Mouse (Mus musculus): ENCODE results near the gene Fndc3b. TPM values are rescaled to one million over a fixed set of nuclear protein-coding genes. Genes with fewer than 3 reads are reported as not detected.

Fndc3b gene
- total and polyA plus RNA-seq, 2 experiments from 2014 or later: 16.4 to 57.1 TPM

- H3K4me3 ChIP-seq (ENCODE audit: low read depth, low read length): no peak overlapping the region
- H3K4me2 ChIP-seq (ENCODE audit: low read depth, low read length): no peak overlapping the region
- H3K4me1 ChIP-seq (ENCODE audit: control insufficient read depth, insufficient read depth): peaks cover 40% of the 10 kb centered on the region
- ATAC-seq (ENCODE audit: insufficient read depth, low read depth) (peak; percentile 28; the same call in 1 of the 2 replicates), DNase-seq (ENCODE audit: low spot score) (no peak)
- H3K9me3 ChIP-seq (replicated peaks; ENCODE audit: control insufficient read depth, low read length): no peaks in the 10 kb centered on the region
- H3K36me3 ChIP-seq (replicated peaks; ENCODE audit: control insufficient read depth, insufficient read depth, low read length): peaks cover 54% of the 10 kb centered on the region
- 37% methylated on average over 8 of the region's 8 CpGs for WGBS
- H3K9ac ChIP-seq (replicated peaks; ENCODE audit: low read depth, low read length): no peak overlapping the region
- H3K27me3 ChIP-seq (ENCODE audit: control insufficient read depth, insufficient read depth, low read length): no peaks in the 10 kb centered on the region
- H3K27ac ChIP-seq (ENCODE audit: low read depth): peak overlapping the region; percentile 75
- no peak for TF ChIP-seq CTCF (IDR thresholded peaks at IDR 0.05; ENCODE audit: low read depth)
Measured at GRCm38 (mm10) chr3:27491367-27491766, 219.7 kb downstream of the Fndc3b start.

GRCm38 (mm10) chr3:27490891-27491290, 220.2 kb downstream of the Fndc3b start:
- Histone ChIP-seq H3K9me3 (replicated peaks; ENCODE audit: control insufficient read depth, low read length) (no peaks in the 10 kb centered on the region), H3K4me3 (ENCODE audit: low read depth, low read length) (no peak overlapping the region), H3K36me3 (replicated peaks; ENCODE audit: control insufficient read depth, insufficient read depth, low read length) (peaks cover 56% of the 10 kb centered on the region), H3K4me2 (ENCODE audit: low read depth, low read length) (no peak overlapping the region), H3K9ac (replicated peaks; ENCODE audit: low read depth, low read length) (no peak overlapping the region), H3K27me3 (ENCODE audit: control insufficient read depth, insufficient read depth, low read length) (no peaks in the 10 kb centered on the region), H3K27ac (ENCODE audit: low read depth) (peak overlapping the region; percentile 75), H3K4me1 (ENCODE audit: control insufficient read depth, insufficient read depth) (peaks cover 40% of the 10 kb centered on the region)
- no peak for DNase-seq (ENCODE audit: low spot score)
- TF ChIP-seq EP300 (IDR thresholded peaks at IDR 0.05; ENCODE audit: low read depth) (no peak), CTCF (IDR thresholded peaks at IDR 0.05; ENCODE audit: low read depth) (no peak)
- ATAC-seq (ENCODE audit: insufficient read depth, low read depth): 0 out of 2 replicates have a peak, but pooled peaks have one; percentile 11
- WGBS: 43% methylated on average over 9 of the region's 9 CpGs

DNA sequence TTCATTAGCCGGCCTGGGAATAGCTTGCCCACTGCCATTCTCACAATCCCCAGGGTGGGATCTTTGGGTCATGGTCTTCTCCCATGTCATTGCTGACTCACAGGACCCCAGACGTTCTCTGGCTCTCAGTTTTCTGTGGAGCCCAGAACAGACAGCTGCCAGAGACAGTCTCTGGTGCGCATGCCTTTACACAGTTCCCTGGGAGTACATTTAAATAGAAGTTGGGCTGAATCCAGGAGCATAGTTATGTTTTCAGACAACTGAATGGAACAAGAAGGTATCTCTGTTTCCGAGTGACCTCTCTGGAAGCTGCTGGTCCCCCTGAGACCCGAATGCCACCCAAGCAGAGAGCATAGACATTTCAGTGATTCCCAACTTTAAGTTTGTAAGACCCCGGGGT, 221.6 kb downstream of the Fndc3b start:
- H3K36me3 ChIP-seq (replicated peaks; ENCODE audit: control insufficient read depth, insufficient read depth, low read length): peaks cover 61% of the 10 kb centered on the region

DNA sequence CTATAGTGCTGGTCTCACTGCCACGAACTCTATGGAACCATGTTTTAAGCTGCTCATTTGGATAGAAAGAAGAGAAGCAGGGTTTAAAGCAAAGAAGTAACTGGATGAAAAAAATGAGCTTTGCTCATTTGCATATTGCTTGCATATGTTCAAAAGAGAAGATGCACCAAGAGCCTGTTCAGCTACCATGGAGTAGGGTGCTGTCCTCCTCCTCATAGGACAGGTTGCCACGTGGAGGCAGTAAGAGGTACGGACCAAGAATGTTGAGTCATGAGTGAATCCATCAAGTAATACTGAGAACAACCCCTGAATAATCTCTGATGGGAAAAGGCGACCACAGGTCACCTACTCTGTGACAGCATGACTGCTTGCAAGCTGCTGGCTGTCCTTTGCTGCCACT, 226.0 kb downstream of the Fndc3b start:
- Histone ChIP-seq H3K27me3 (ENCODE audit: control insufficient read depth, insufficient read depth, low read length) (no peaks in the 10 kb centered on the region), H3K4me2 (ENCODE audit: low read depth, low read length) (no peak overlapping the region), H3K27ac (ENCODE audit: low read depth) (no peak overlapping the region), H3K4me1 (ENCODE audit: control insufficient read depth, insufficient read depth) (peaks cover 25% of the 10 kb centered on the region), H3K9ac (replicated peaks; ENCODE audit: low read depth, low read length) (no peak overlapping the region), H3K9me3 (replicated peaks; ENCODE audit: control insufficient read depth, low read length) (no peaks in the 10 kb centered on the region), H3K36me3 (replicated peaks; ENCODE audit: control insufficient read depth, insufficient read depth, low read length) (peaks cover 40% of the 10 kb centered on the region), H3K4me3 (ENCODE audit: low read depth, low read length) (no peak overlapping the region)
- TF ChIP-seq CTCF (IDR thresholded peaks at IDR 0.05; ENCODE audit: low read depth) (no peak), EP300 (IDR thresholded peaks at IDR 0.05; ENCODE audit: low read depth) (no peak)
- 81% methylated on average over 4 of the region's 4 CpGs for WGBS
- ATAC-seq (ENCODE audit: insufficient read depth, low read depth) (no peak), DNase-seq (ENCODE audit: low spot score) (no peak)

More for the DNA sequence above, 221.6 kb downstream of the Fndc3b start:
- 37% methylated on average over 6 of the region's 6 CpGs for whole genome bisulfite sequencing
- Histone ChIP-seq H3K4me3 (ENCODE audit: low read depth, low read length) (no peak overlapping the region), H3K27me3 (ENCODE audit: control insufficient read depth, insufficient read depth, low read length) (no peaks in the 10 kb centered on the region), H3K27ac (ENCODE audit: low read depth) (peak overlapping the region; percentile 75), H3K4me1 (ENCODE audit: control insufficient read depth, insufficient read depth) (peaks cover 40% of the 10 kb centered on the region), H3K9ac (replicated peaks; ENCODE audit: low read depth, low read length) (no peak overlapping the region), H3K9me3 (replicated peaks; ENCODE audit: control insufficient read depth, low read length) (no peaks in the 10 kb centered on the region), H3K4me2 (ENCODE audit: low read depth, low read length) (peak overlapping the region; percentile 6; the same call in 1 of the 2 replicates)
- TF ChIP-seq CTCF (IDR thresholded peaks at IDR 0.05; ENCODE audit: low read depth) (no peak), EP300 (IDR thresholded peaks at IDR 0.05; ENCODE audit: low read depth) (no peak)
- DNase-seq (ENCODE audit: low spot score) (peak; percentile 83), ATAC-seq (ENCODE audit: insufficient read depth, low read depth) (peak; percentile 59)

GRCm38 (mm10) chr3:27484698-27485097, 226.4 kb downstream of the Fndc3b start:
- TF ChIP-seq CTCF (IDR thresholded peaks at IDR 0.05; ENCODE audit: low read depth) (no peak), EP300 (IDR thresholded peaks at IDR 0.05; ENCODE audit: low read depth) (no peak)
- peaks cover 37% of the 10 kb centered on the region for H3K36me3 ChIP-seq (replicated peaks; ENCODE audit: control insufficient read depth, insufficient read depth, low read length)
- ATAC-seq (ENCODE audit: insufficient read depth, low read depth) (no peak), DNase-seq (ENCODE audit: low spot score) (no peak)
- 71% methylated on average over 3 of the region's 3 CpGs for WGBS
- no peak overlapping the region for H3K4me2 ChIP-seq (ENCODE audit: low read depth, low read length)
- no peak overlapping the region for H3K4me3 ChIP-seq (ENCODE audit: low read depth, low read length)
- peaks cover 25% of the 10 kb centered on the region for H3K4me1 ChIP-seq (ENCODE audit: control insufficient read depth, insufficient read depth)
- H3K9ac ChIP-seq (replicated peaks; ENCODE audit: low read depth, low read length): no peak overlapping the region
- H3K27me3 ChIP-seq (ENCODE audit: control insufficient read depth, insufficient read depth, low read length): no peaks in the 10 kb centered on the region
- H3K27ac ChIP-seq (ENCODE audit: low read depth): no peak overlapping the region
- H3K9me3 ChIP-seq (replicated peaks; ENCODE audit: control insufficient read depth, low read length): no peaks in the 10 kb centered on the region

DNA sequence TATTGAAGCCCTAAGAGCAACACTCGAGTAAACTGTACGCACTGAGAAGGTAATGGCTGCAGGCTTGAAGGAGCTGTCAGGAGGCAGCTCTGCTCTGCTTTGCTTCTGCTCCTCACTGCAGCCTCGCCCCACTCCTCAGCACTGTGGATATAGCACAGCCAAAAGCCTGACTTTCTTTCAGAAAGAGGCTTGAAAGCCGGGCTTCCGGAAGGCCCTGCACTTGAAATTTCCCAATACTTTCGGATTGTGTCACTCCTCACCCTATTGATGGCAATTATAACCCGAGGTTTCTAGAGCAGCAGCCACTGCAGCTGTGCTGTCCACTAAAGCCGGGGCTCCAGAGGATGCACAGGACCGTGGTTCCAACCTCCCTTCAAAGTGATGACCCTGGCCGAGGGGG, 227.3 kb downstream of the Fndc3b start:
- Histone ChIP-seq H3K36me3 (replicated peaks; ENCODE audit: control insufficient read depth, insufficient read depth, low read length) (peaks cover 35% of the 10 kb centered on the region), H3K27ac (ENCODE audit: low read depth) (no peak overlapping the region), H3K4me1 (ENCODE audit: control insufficient read depth, insufficient read depth) (peaks cover 24% of the 10 kb centered on the region), H3K4me3 (ENCODE audit: low read depth, low read length) (no peak overlapping the region), H3K27me3 (ENCODE audit: control insufficient read depth, insufficient read depth, low read length) (no peaks in the 10 kb centered on the region), H3K9ac (replicated peaks; ENCODE audit: low read depth, low read length) (no peak overlapping the region), H3K4me2 (ENCODE audit: low read depth, low read length) (no peak overlapping the region), H3K9me3 (replicated peaks; ENCODE audit: control insufficient read depth, low read length) (no peaks in the 10 kb centered on the region)
- ATAC-seq (ENCODE audit: insufficient read depth, low read depth) (no peak), DNase-seq (ENCODE audit: low spot score) (no peak)
- no peak for TF ChIP-seq EP300 (IDR thresholded peaks at IDR 0.05; ENCODE audit: low read depth)
- no peak for TF ChIP-seq CTCF (IDR thresholded peaks at IDR 0.05; ENCODE audit: low read depth)
- WGBS: 76% methylated on average over 10 of the region's 10 CpGs
